Mouse (Mus musculus) 3134 (cell line): ENCODE measurements at regions not wholly inside any gene's neighbourhood (a gene's known extent, or its start where the extent isn't known, plus 50 kb on each side); places are given as distances from the start of the nearest gene placed in this dataset.
A peak's percentile ranks its signal among the peaks of the same experiment; 100 is the strongest.

Experiments
- DNase-seq: peaks from one replicate; pipeline ENCODE4 v3.0.0-alpha.2; 2011; ENCODE audit warnings: low spot score; ENCODE audit not compliant: insufficient read length; ENCODE audit errors: extremely low read depth

DNA sequence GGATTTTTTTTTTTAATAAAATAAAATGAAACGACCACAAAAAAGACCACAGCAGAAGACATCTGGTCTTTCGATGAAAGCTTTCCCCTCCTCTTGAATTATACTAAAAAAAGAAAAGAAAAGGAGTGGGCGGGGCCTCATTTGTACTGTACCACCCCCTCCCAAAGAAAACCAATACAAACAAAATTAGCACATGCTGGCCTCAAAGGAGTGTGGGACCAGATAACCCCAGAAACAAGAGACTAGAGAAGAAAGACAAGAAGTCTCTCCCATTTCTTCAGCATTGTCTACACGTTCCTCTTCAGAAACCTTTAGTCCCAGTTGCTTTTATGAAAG, 174.5 kb upstream of the Lpp start:
- DNase-seq = no peak

GRCm38 (mm10) chr16:24218162-24218849, 175.0 kb upstream of the Lpp start:
- DNase-seq = no peak

GRCm38 (mm10) chr16:24216828-24217227, 176.5 kb upstream of the Lpp start:
- DNase-seq = no peak

DNA sequence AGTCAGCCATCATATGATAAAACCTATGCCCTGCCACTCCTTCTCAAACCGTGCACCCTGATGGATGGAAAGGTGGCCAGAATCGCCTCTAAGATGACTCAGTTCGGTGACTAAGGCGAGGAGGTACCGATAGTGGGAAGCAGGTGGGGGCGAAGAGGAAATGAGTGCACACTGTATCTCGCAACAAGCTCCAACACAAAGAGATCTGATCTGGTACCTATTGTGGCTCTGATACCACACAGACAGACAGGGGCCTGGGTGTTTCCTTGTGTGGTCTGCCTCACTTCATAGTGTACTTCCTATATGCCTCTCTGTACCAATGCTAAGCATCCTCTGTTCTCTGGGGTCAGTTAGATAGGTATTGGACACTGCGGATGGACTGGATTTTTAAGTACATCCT, 178.0 kb upstream of the Lpp start:
- no peak for DNase-seq

GRCm38 (mm10) chr16:24213577-24213976, 179.7 kb upstream of the Lpp start:
- no peak for DNase-seq

GRCm38 (mm10) chr16:24212702-24213101, 180.6 kb upstream of the Lpp start:
- DNase-seq = no peak

- DNase-seq = no peak
Measured at GRCm38 (mm10) chr16:24211588-24211987, 181.7 kb upstream of the Lpp start.

DNA sequence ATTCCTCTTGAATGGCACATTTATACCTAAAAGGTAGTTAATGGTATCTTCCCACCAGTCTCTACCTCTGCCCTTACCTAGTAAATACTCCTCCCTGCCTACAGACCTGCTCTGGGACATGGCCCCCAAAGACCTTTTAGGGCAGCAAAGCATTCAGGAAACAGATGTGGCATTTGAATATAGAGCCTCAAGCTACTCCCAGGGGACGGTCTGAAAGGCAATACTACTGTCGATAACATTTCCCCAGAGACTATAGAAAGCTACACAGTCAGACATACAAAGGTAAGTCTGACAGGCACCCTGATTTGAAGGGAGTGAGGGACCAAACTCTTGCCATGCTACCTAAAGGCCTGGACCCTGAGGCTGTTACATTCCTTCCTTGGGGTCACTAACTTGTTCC, 184.4 kb upstream of the Lpp start:
- DNase-seq = no peak

GRCm38 (mm10) chr16:24208118-24208517, 185.2 kb upstream of the Lpp start:
- no peak for DNase-seq

GRCm38 (mm10) chr16:24207056-24207455, 186.3 kb upstream of the Lpp start:
- DNase-seq = no peak

DNA sequence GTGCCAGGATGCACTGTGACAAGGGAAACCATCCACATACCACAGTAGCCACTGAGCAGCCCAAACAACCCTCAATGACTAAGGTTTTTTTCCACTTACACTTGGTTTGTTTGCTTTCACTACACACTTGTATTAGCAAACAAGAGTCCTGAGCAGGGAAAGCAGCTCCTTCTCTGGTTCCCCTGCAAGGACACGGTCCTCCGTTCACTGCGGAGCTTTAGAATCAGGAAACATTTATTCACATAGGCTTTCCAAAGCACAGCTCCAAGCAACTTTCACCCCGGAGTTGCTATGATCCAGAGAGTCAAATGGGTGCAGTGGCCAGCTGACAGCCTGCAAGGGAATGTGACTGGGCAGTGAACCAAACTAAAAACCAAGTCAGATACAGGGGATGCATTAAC, 186.8 kb upstream of the Lpp start:
- peak; percentile 74 for DNase-seq

- DNase-seq = peak; percentile 70
Measured at GRCm38 (mm10) chr16:24205594-24205993, 187.7 kb upstream of the Lpp start.

GRCm38 (mm10) chr16:24204064-24204730, 189.1 kb upstream of the Lpp start:
- no peak for DNase-seq

GRCm38 (mm10) chr16:24202653-24203052, 190.7 kb upstream of the Lpp start:
- DNase-seq = no peak

- DNase-seq = no peak
Measured at GRCm38 (mm10) chr16:24201455-24201854, 191.9 kb upstream of the Lpp start.

GRCm38 (mm10) chr16:24200200-24200599, 193.1 kb upstream of the Lpp start:
- no peak for DNase-seq

DNA sequence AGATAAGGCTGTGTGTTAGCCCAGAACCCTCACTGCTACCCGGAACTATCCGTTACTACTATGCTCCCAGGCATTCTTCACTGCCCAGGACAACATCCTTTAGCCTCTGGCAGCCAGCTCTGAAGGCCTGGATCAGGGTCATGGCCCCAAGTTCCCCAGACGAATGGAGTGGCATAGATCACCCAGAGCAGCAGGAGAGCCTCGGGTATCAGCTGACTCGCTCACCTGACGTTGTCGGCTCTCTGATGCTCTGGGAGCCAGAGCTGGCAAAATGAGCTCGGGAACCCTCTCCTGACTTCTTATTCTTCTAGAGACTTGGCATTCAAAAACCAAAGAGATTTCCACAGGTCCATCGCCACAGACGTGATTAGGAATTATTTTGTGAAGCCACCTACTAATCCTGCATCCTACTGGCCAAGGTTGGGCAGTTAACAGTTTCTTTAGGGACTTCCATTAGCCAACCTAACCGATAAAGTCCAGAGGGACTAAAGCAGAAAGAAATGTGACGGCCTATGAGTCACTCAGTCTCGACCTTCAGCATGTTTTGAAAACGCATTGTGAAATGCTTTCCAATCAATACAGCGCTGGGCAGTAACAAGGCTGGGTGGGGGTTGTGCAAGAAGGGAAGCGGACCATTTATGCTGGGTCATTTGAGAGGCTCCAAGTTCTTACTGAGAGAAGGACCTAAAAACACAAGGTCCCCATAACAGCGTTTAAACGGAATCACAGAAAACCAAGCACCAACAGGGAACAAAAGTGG, 193.7 kb upstream of the Lpp start:
- no peak for DNase-seq

DNA sequence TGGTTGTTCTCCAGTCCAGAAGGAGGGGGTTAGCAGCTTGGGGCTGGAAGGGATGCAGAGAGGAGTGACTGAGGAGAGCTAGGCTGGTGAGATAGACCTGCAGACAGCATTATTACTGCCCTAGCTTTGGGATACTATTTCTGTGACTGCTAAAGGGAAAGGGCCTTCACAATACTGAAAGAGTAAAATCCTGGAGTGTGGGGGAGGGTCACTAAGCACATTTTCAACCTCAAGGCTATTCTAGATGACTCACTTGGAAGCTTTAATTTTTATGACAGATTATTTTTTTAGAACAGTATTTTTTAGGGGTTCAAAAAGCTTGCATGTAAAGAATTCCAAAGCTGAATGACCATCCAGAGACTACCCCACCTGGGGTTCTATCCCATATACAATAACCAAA, 195.0 kb upstream of the Lpp start:
- DNase-seq = no peak

GRCm38 (mm10) chr16:24197618-24198017, 195.7 kb upstream of the Lpp start:
- no peak for DNase-seq

DNA sequence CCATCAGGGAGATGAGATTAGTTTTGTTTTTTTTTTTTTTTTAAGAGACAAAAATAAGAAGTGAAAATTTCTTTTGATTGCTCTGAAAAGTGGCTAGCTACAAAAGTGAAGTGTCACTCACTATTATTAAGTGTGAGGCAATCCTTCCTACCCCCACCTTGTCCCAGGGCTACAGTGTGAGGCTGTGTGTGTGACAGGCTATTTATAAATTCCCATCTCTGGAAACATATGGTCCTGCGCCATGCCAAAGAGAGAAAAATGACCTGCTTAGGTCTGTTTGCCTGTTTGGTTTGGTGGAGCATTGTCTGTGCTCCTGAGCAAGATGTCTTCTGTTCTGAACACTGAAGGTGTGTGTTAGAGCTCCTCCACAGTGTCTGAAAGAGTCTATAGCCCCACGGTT, 199.4 kb upstream of the Lpp start:
- DNase-seq = no peak

DNA sequence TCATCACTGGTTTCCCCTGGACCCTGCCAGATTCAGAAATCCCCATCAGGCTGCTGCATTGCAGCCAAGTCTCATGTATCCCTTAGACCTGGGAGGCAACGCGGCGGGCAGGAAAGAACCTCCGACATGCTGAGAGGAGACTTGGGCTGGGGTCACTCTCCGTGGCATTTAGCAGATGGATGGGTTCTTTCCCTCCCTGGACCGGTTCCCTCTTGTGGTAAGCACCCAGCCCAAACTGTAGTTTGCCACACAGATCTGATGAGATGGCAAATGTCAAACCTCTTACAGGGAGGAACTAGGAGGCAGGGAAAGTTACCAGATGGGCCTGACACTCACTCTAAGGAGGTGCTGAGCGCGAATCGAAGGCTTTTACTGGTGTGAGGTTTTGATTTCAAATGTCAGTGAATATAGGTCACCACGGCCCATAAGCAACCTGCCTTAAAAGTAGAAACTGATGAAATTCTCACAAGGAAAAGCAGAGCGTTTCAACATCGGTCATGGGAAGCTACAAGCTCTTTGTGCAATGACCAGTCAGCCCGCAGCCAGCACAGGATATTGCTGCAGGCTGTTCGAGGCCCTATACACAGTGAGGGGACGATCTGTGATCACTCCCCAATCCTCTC, 199.9 kb upstream of the Lpp start:
- DNase-seq = no peak

GRCm38 (mm10) chr16:24192013-24192412, 201.3 kb upstream of the Lpp start:
- no peak for DNase-seq
